8 mouse cellular contexts compared by ENCODE assay signal in the genomic region with DNA sequence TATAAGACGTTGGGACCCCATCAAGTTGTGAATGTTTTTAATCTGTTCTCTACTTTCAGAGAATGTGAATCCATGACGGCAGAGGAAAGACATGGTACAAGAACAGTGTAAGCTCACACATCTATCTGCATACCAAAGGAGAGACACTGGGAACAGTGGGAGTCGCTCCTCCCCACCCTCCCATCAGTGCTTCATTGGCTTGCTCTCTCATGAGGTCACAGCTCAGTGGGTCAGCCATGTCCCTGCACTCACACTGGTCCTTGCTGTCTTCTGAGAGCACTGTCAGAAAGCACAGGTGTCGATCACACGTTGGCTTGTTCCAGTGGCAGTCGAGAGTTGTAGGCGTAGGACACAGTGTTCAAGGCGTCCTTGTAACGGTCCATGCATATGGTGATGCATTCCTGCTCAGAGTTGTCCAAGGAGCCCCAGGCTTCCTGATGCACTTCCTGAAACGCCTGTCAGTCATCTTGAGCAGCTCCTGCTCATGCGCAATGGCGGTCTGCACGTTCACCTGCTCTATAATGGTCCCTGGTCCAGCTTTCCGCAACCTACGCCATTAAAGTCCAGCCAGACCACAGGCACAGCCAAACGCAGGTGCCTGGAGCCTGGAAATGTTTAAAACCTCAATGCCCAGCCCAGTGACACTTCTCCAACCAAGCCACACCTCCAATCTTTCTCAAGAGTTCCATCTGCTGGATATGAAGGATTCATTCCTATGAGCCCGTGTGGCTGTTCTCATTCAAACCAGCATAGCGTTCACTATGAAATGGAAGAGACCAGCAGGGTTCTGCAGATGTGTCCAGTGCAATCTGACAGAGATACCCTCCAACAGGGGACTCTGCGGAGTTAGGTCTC. TPM values are rescaled to one million over a fixed set of nuclear protein-coding genes. Genes with fewer than 3 reads are reported as not detected.
A peak's percentile ranks its signal among the peaks of the same experiment; 100 is the strongest.
DNase-seq lines count a peak whose midpoint lies in the region; ATAC-seq and TF ChIP-seq lines count a peak whose summit lies in the region.

No protein-coding gene starts in this region.

- no peaks in the 10 kb centered on the region for H3K27me3 ChIP-seq in thymus, adult 2 months (ENCODE audit: control insufficient read depth, insufficient read depth, low read length)
- peaks cover 54% of the 10 kb centered on the region for H3K27me3 ChIP-seq in limb, embryonic 15.5 days

- 86% methylated on average over 19 of the region's 19 CpGs for WGBS in thymus, adult 2 months
- WGBS in limb, embryonic 15.5 days, result 74% methylated on average over 19 of the region's 19 CpGs

- no peak for ATAC-seq in limb, embryonic 15.5 days (ENCODE audit: insufficient number of reproducible peaks, low FRiP score, low TSS enrichment, low read depth)
- no peak for ATAC-seq in inflammation-experienced regulatory T-cells, adult 6 months

- H3K36me3 ChIP-seq in thymus, adult 2 months (ENCODE audit: control insufficient read depth, insufficient read depth, low read length), result no peaks in the 10 kb centered on the region
- H3K36me3 ChIP-seq in limb, embryonic 15.5 days, result no peaks in the 10 kb centered on the region

- H3K4me3 ChIP-seq in gastrocnemius, adult 2 months, result peak overlapping the region; percentile 81
- H3K4me3 ChIP-seq in thymus, adult 2 months (ENCODE audit: control insufficient read depth, insufficient read depth, low read length), result no peak overlapping the region
- peak overlapping the region; percentile 52; the same call in 1 of the 2 replicates for H3K4me3 ChIP-seq in limb, embryonic 15.5 days

- DNase-seq in gastrocnemius, adult 2 months, result no peak
- no peak for DNase-seq in gastrocnemius, postnatal 36 days
- no peak for DNase-seq in thymus, adult 2 months
- DNase-seq in thymus, postnatal 14 days, result no peak
- no peak for DNase-seq in layer of hippocampus, adult 11-12 months (ENCODE audit: low spot score)
- DNase-seq in left cerebral cortex, adult 18-20 months (ENCODE audit: low spot score in 2 of 2), result no peak

- peak overlapping the region; percentile 90 for H3K27ac ChIP-seq in gastrocnemius, adult 2 months
- peak overlapping the region; percentile 55 for H3K27ac ChIP-seq in thymus, adult 2 months (ENCODE audit: control insufficient read depth, insufficient read depth, low read length)
- peak overlapping the region; percentile 54 for H3K27ac ChIP-seq in limb, embryonic 15.5 days

- no peak overlapping the region for H3K9ac ChIP-seq in limb, embryonic 15.5 days

- intact Hi-C loops in gastrocnemius, adult 2 months (cut with DNase I), result no loop called here
- intact Hi-C loops in gastrocnemius, postnatal 36 days (cut with DNase I), result no loop called here

- no peak for TF ChIP-seq CTCF in gastrocnemius, adult 2 months (IDR thresholded peaks at IDR 0.05)
- no peak for TF ChIP-seq CTCF in thymus, adult 2 months (IDR thresholded peaks at IDR 0.05; ENCODE audit: borderline replicate concordance, control insufficient read depth, extremely low read depth, insufficient read depth, low read length, poor library complexity)

- H3K4me2 ChIP-seq in limb, embryonic 15.5 days, result peak overlapping the region; percentile 67

- TF ChIP-seq POLR2A in thymus, adult 2 months (IDR thresholded peaks at IDR 0.05; ENCODE audit: control insufficient read depth, extremely low read depth, insufficient read depth, low read length, poor library complexity), result no peak

- H3K9me3 ChIP-seq in limb, embryonic 15.5 days, result no peaks in the 10 kb centered on the region

- peaks cover 28% of the 10 kb centered on the region for H3K4me1 ChIP-seq in thymus, adult 2 months (replicated peaks; ENCODE audit: control insufficient read depth, insufficient read depth, low read length)
- peaks cover 24% of the 10 kb centered on the region for H3K4me1 ChIP-seq in limb, embryonic 15.5 days

RNA-seq across cellular contexts. Expression of gene H2-K1, which starts 19.7 kb away (rescaled TPM):
- total RNA-seq in gastrocnemius, adult 2 months (2021), result 10 to 100 TPM; 28.2 to 41.1 TPM
- total RNA-seq in gastrocnemius, postnatal 36 days (2021), result 10 to 100 TPM; 25.6 to 32.9 TPM
- 3,482 and 5,138 TPM in 2 replicates for polyA plus RNA-seq in thymus, adult 2 months (2012; rRNA removed)
- 25.5 and 31.3 TPM in 2 replicates for polyA plus RNA-seq in limb, embryonic 15.5 days (2015; fragmentation: Nextera tagmentation; extraction: Ambion mirVana)
- polyA plus RNA-seq in inflammation-experienced regulatory T-cells, adult 6 months (2017; shearing (Covaris generic)), result 1,000 to 10,000 TPM; 4,943 to 7,708 (median 5,398) TPM
- total RNA-seq in left cerebral cortex, adult 18-20 months (2021), result 10 to 100 TPM; 30.9 to 33.6 TPM

RNA-seq across cellular contexts. Expression of gene Rps18, which starts 24.6 kb away (rescaled TPM):
- total RNA-seq in gastrocnemius, adult 2 months (2021), result 100 to 1,000 TPM; 364 to 443 TPM
- 100 to 1,000 TPM; 282 to 369 TPM for total RNA-seq in gastrocnemius, postnatal 36 days (2021)
- polyA plus RNA-seq in thymus, adult 2 months (2012; rRNA removed), result 584 and 593 TPM in 2 replicates
- polyA plus RNA-seq in limb, embryonic 15.5 days (2015; fragmentation: Nextera tagmentation; extraction: Ambion mirVana), result 1,572 and 1,837 TPM in 2 replicates
- polyA plus RNA-seq in inflammation-experienced regulatory T-cells, adult 6 months (2017; shearing (Covaris generic)), result 1,000 to 10,000 TPM; 3,532 to 7,587 (median 7,167) TPM
- 100 to 1,000 TPM; 332 to 337 TPM for total RNA-seq in left cerebral cortex, adult 18-20 months (2021)

RNA-seq across cellular contexts. Expression of gene Vps52, which starts 24.8 kb away (rescaled TPM):
- 10 to 100 TPM; 31.7 to 33.4 TPM for total RNA-seq in gastrocnemius, adult 2 months (2021)
- total RNA-seq in gastrocnemius, postnatal 36 days (2021), result 10 to 100 TPM; 30.5 to 30.6 TPM
- 127 and 142 TPM in 2 replicates for polyA plus RNA-seq in thymus, adult 2 months (2012; rRNA removed)
- 46.5 and 50.4 TPM in 2 replicates for polyA plus RNA-seq in limb, embryonic 15.5 days (2015; fragmentation: Nextera tagmentation; extraction: Ambion mirVana)
- 10 to 100 TPM; 27.6 to 30.0 (median 27.8) TPM for polyA plus RNA-seq in inflammation-experienced regulatory T-cells, adult 6 months (2017; shearing (Covaris generic))
- 10 to 100 TPM; 71.1 to 71.2 TPM for total RNA-seq in left cerebral cortex, adult 18-20 months (2021)

RNA-seq across cellular contexts. Expression of gene B3galt4, which starts 29.1 kb away (rescaled TPM):
- total RNA-seq in gastrocnemius, adult 2 months (2021), result 1 to 10 TPM; 1.3 to 1.4 TPM
- total RNA-seq in gastrocnemius, postnatal 36 days (2021), result 1 to 10 TPM; 1.5 to 1.6 TPM
- polyA plus RNA-seq in thymus, adult 2 months (2012; rRNA removed), result 25.6 and 25.8 TPM in 2 replicates
- 5.9 and 8.3 TPM in 2 replicates for polyA plus RNA-seq in limb, embryonic 15.5 days (2015; fragmentation: Nextera tagmentation; extraction: Ambion mirVana)
- polyA plus RNA-seq in inflammation-experienced regulatory T-cells, adult 6 months (2017; shearing (Covaris generic)), result 10 to 100 TPM; 12.8 to 15.1 (median 13.9) TPM
- 1 to 10 TPM; 5.9 to 6.5 TPM for total RNA-seq in left cerebral cortex, adult 18-20 months (2021)

RNA-seq across cellular contexts. Expression of gene Wdr46, which starts 39.9 kb away (rescaled TPM):
- 1 to 10 TPM; 8.6 to 8.8 TPM for total RNA-seq in gastrocnemius, adult 2 months (2021)
- total RNA-seq in gastrocnemius, postnatal 36 days (2021), result 1 to 10 TPM; 8.4 to 9.7 TPM
- polyA plus RNA-seq in thymus, adult 2 months (2012; rRNA removed), result 35.4 and 38.1 TPM in 2 replicates
- polyA plus RNA-seq in limb, embryonic 15.5 days (2015; fragmentation: Nextera tagmentation; extraction: Ambion mirVana), result 31.4 and 36.0 TPM in 2 replicates
- 10 to 100 TPM in 2 of 3 experiments, 1 to 10 TPM in 1; 6.8 to 11.0 (median 10.1) TPM for polyA plus RNA-seq in inflammation-experienced regulatory T-cells, adult 6 months (2017; shearing (Covaris generic))
- total RNA-seq in left cerebral cortex, adult 18-20 months (2021), result 10 to 100 TPM; 12.5 to 13.8 TPM
